Mouse (Mus musculus) testis, adult 2 months (tissue): ENCODE data around the gene Atxn1.

Experiments
- CTCF ChIP-seq: fragments of 200-500 bp; IDR thresholded peaks from 2 replicates; pipeline ENCODE4 v1.5.1; 2012; ENCODE audit warnings: low read depth, mild to moderate bottlenecking, inconsistent platforms, low read length, moderate library complexity; ENCODE audit not compliant: control insufficient read depth, insufficient read depth, insufficient replicate concordance
- POLR2A ChIP-seq: fragments of 200-500 bp; IDR thresholded peaks from 2 replicates; pipeline ENCODE4 v1.6.1; 2012; ENCODE audit warnings: low read depth, mild to moderate bottlenecking, inconsistent platforms, low read length, moderate library complexity; ENCODE audit not compliant: control insufficient read depth

DNA sequence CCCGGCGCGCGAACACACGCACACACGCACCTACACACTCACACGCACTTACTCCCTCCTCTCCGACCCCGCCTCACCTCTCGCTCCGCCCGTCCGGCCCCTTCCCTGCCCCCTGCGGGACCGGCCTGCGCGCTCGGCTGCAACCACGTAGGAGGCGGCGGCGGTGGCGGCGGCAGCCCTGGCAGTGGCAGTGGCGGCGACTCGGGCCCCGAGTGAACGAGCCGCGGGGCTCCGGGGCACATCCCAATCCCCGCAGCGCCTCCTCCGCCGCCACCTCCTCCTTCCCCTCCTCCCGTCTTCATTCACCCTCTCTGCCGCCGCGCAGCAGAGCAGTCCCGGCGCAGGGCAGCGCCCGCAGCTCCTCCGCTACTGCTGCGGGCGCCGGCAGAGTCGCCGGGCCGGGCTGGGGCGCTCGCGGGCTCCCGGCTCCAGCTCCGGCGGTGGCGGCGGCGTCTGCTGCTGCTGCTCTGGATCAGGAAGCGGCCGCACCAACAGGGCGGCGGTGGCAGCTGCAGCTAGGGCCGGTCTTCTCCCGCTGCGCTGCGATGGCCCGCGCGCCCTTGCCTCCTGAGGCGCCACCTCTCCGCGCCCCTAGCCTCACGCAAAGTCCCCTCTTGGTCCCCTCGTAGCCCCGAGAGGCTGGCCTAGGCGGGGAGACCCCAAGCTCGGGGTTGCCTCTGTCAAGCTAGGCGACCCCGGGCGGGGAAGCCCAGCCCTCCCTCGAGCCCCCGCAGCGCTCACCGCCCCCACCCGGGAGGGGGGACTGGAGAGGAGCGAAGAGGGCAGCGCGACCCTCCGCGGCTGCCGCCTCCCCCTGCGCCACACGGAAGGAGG lies 1.1 kb downstream of the Atxn1 start:
- TF ChIP-seq CTCF, result no peak
- no peak; the same call in none of the 2 replicates for TF ChIP-seq POLR2A
